Mouse (Mus musculus) small intestine, adult 2 months (tissue): ENCODE measurements around the gene Pnpla5. TPM values are rescaled to one million over a fixed set of nuclear protein-coding genes. Genes with fewer than 3 reads are reported as not detected.

ENCODE experiments used
- H3K27ac ChIP-seq: fragments of 200-500 bp; 2 replicates; pipeline ENCODE4 v1.5.1; 2012; ENCODE audit warnings: low read depth, low read length, control low read depth, inconsistent platforms; ENCODE audit not compliant: insufficient read depth
- H3K27me3 ChIP-seq: fragments of 200-500 bp; 2 replicates; pipeline ENCODE4 v1.6.1; 2012; ENCODE audit warnings: mild to moderate bottlenecking, moderate library complexity, low read length, inconsistent platforms; ENCODE audit not compliant: control insufficient read depth, insufficient read depth
- H3K36me3 ChIP-seq: fragments of 200-500 bp; 2 replicates; pipeline ENCODE4 v1.6.1; 2012; ENCODE audit warnings: mild to moderate bottlenecking, low read length, control low read depth, inconsistent platforms; ENCODE audit not compliant: control insufficient read depth, insufficient read depth
- H3K4me1 ChIP-seq: fragments of 200-500 bp; 2 replicates; pipeline ENCODE4 v1.6.1; 2012; ENCODE audit warnings: low read length, inconsistent platforms, mixed read lengths; ENCODE audit not compliant: control insufficient read depth, insufficient read depth, insufficient read length
- H3K4me3 ChIP-seq: fragments of 200-500 bp; 2 replicates; pipeline ENCODE4 v1.5.1; 2012; ENCODE audit warnings: low read depth, mild to moderate bottlenecking, control low read depth, inconsistent platforms, low read length, moderate library complexity
- CTCF ChIP-seq: fragments of 200-500 bp; IDR thresholded peaks from 2 replicates; pipeline ENCODE4 v1.5.1; 2012; ENCODE audit warnings: low read depth, mild to moderate bottlenecking, control low read depth, inconsistent platforms, low read length, moderate library complexity, mixed read lengths; ENCODE audit not compliant: insufficient replicate concordance, insufficient read length; ENCODE audit errors: extremely low read depth
- POLR2A ChIP-seq: fragments of 200-500 bp; IDR thresholded peaks from 2 replicates; pipeline ENCODE4 v1.6.1; 2012; ENCODE audit warnings: low read depth, mild to moderate bottlenecking, control low read depth, inconsistent platforms, low read length, moderate library complexity
- WGBS: fragments of 180-500 bp; shearing (Covaris S2); methylation state at CpG from one replicate; pipeline ENCODE4 v1.1.7; 2018; 5-methylcytosine and 5-hydroxymethylcytosine counted together
- polyA plus RNA-seq: library from polyadenylated mRNA; depleted of rRNA; stranded (reverse); fragments of >200 nt; gene quantifications from 2 replicates; pipeline ENCODE4 v1.2.3, GENCODE M21; 2012; rRNA removed

Gene Pnpla5
- polyA plus RNA-seq, 1 experiment = not detected

GRCm38 (mm10) chr15:84065140-84065539, 57.8 kb downstream of the Pnpla5 start, which contains the start of gene Efcab6:
TSS of gene Efcab6 (minus strand) at chr15:84065379.
- no peak within 1 kb of the TSS for H3K4me3 ChIP-seq
- no peaks in the 10 kb centered on the region for H3K36me3 ChIP-seq

More at GRCm38 (mm10) chr15:84065140-84065539, 57.8 kb downstream of the Pnpla5 start, which contains the start of gene Efcab6:
- Histone ChIP-seq H3K27me3 (peaks cover 7% of the 10 kb centered on the region), H3K27ac (no peak within 1 kb of the TSS), H3K4me1 (no peaks in the 10 kb centered on the region)
- TF ChIP-seq POLR2A (no peak), CTCF (no peak)
- 7% methylated on average over 29 of the region's 29 CpGs for WGBS

Other genes starting within 250 kb of the Pnpla5 start
- not detected in 2 replicates for gene Efcab6, start 57.8 kb downstream of the Pnpla5 start, polyA plus RNA-seq
- gene Sult4a1, start 17.4 kb downstream of the Pnpla5 start, polyA plus RNA-seq = 0.75 and 1.6 TPM in 2 replicates
- gene Pnpla3, start 44.7 kb upstream of the Pnpla5 start, polyA plus RNA-seq = 0.80 and 2.0 TPM in 2 replicates
- gene Samm50, start 69.1 kb upstream of the Pnpla5 start, polyA plus RNA-seq = 8.6 and 13.1 TPM in 2 replicates
- 1.4 and 2.9 TPM in 2 replicates for gene Parvb, start 108.9 kb upstream of the Pnpla5 start, polyA plus RNA-seq
- 2.1 and 4.8 TPM in 2 replicates for gene Parvg, start 200.9 kb upstream of the Pnpla5 start, polyA plus RNA-seq